Mouse (Mus musculus) cerebellum, adult 2 months (tissue): Measurements from ENCODE around the gene Gm48551. TPM values are rescaled to one million over a fixed set of nuclear protein-coding genes. Genes with fewer than 3 reads are reported as not detected.
A peak's percentile ranks its signal among the peaks of the same experiment; 100 is the strongest.

Experiments
- DNase-seq, 2 experiments: peaks; one replicate each; pipeline ENCODE4 v3.0.0; 2021
- H3K27ac ChIP-seq: fragments of 200-500 bp; 2 replicates; pipeline ENCODE4 v1.5.1; 2012; ENCODE audit warnings: low read length, control low read depth, inconsistent platforms; ENCODE audit not compliant: insufficient read depth
- H3K27me3 ChIP-seq: fragments of 200-500 bp; 2 replicates; pipeline ENCODE4 v1.6.1; 2012; ENCODE audit warnings: inconsistent platforms, mild to moderate bottlenecking, low read length, moderate library complexity; ENCODE audit not compliant: control insufficient read depth, insufficient read depth
- H3K4me1 ChIP-seq: fragments of 200-500 bp; 2 replicates; pipeline ENCODE4 v1.6.1; 2011; ENCODE audit warnings: low read length; ENCODE audit not compliant: control insufficient read depth, insufficient read depth
- H3K4me3 ChIP-seq: fragments of 200-500 bp; replicated peaks from 2 replicates; pipeline ENCODE3; 2011; ENCODE audit warnings: mild to moderate bottlenecking, low read depth, low read length, control low read depth; ENCODE audit not compliant: insufficient read depth
- CTCF ChIP-seq: fragments of 200-500 bp; IDR thresholded peaks from 2 replicates; pipeline ENCODE4 v1.5.1; 2011; ENCODE audit warnings: low read depth, mild to moderate bottlenecking, control low read depth, low read length, moderate library complexity, borderline replicate concordance; ENCODE audit not compliant: insufficient read depth
- POLR2A ChIP-seq: fragments of 200-500 bp; IDR thresholded peaks from 2 replicates; pipeline ENCODE4 v1.6.1; 2011; ENCODE audit warnings: low read length, control low read depth, borderline replicate concordance; ENCODE audit not compliant: insufficient read depth
- WGBS: fragments of 180-500 bp; shearing (Covaris S2); methylation state at CpG from one replicate; pipeline ENCODE4 v1.1.7; 2018; 5-methylcytosine and 5-hydroxymethylcytosine counted together
- polyA plus RNA-seq: library from polyadenylated mRNA; depleted of rRNA; stranded (reverse); fragments of >200 nt; gene quantifications from 2 replicates; pipeline ENCODE4 v1.2.3, GENCODE M21; 2012

The Gm48551 gene
- polyA plus RNA-seq, 1 experiment = 10.8 TPM

DNA sequence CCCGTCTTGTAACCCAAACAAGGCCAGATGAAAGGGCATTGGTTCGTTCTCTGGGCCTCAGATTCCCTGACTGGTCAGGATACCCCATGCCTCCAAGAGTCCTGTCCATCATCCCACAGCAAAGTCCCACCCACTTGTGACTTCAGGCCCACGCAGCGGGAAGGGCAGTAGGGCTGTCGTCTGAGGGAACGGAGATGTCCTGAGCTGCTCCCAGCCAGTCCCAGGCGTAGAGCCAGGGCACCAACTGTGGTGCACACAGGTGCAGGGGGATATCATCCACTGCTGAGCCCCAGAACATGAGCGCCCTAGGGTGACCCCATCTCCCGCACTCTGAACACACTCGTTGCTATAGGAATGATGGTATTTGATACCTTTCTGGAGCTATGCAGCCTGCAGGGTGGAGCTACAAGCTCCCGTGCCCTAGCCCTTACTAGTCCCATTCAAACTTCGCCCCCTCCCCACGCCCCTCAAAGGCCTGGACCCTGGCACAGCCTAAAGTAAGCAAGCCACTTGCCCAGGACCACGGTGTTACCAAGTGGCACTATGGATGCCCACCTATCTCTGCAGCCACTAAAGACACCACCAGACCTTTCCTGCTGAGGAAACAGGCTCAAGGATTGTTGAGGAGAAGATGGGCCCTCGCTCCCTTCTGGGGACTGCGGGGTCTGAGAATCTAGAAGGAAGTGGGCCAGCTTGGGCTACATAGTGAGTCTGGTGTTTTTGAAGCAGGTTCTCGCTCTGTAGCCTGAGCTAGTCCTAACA lies 31.5 kb downstream of the Gm48551 start:
- Histone ChIP-seq H3K4me1 (peaks cover 95% of the 10 kb centered on the region), H3K27me3 (no peaks in the 10 kb centered on the region), H3K4me3 (no peak overlapping the region), H3K27ac (peak overlapping the region; percentile 99)
- TF ChIP-seq POLR2A = no peak
- no peak for TF ChIP-seq CTCF
- DNase-seq = peak in 1 of 2 experiments; percentile 69
- WGBS = 22% methylated on average over 17 of the region's 17 CpGs

DNA sequence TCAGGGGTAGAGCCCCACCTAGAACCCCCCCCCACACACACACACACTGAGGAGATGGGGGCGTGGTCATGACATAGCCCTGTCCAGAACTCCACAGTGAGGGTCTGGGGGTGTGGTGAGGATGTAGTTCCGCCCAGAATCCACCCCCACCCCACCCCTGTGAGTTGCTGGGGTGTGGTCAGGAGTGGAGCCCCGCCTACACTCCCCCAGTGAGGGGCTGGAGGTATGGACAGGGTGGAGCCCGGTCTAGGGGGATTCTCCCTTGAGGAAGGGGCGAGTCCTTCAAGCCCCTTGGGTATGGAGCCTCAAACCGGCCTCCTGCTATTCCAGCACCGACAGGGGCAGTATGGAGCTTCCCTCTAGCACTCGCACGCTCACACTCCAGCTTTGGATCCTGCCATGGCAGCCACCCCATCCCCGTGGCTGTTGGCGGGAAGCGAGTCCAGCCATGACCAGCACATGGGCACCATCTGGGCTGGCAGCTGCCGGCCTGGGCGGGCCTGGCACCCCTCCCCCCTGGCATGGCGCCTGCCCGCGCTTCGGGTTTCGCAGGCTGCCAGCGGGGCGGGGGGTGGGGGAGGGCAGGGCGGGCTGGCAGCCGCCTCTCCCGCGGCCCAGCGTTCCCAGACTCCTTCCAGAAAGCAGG lies 32.4 kb downstream of the Gm48551 start:
- 1% methylated on average over 26 of the region's 26 CpGs for WGBS
- TF ChIP-seq CTCF (peak; percentile 64), POLR2A (no peak)
- Histone ChIP-seq H3K27ac (peak overlapping the region; percentile 99), H3K4me1 (peaks cover 95% of the 10 kb centered on the region), H3K4me3 (no peak overlapping the region), H3K27me3 (no peaks in the 10 kb centered on the region)
- peak; percentile 95 to 96 for DNase-seq

DNA sequence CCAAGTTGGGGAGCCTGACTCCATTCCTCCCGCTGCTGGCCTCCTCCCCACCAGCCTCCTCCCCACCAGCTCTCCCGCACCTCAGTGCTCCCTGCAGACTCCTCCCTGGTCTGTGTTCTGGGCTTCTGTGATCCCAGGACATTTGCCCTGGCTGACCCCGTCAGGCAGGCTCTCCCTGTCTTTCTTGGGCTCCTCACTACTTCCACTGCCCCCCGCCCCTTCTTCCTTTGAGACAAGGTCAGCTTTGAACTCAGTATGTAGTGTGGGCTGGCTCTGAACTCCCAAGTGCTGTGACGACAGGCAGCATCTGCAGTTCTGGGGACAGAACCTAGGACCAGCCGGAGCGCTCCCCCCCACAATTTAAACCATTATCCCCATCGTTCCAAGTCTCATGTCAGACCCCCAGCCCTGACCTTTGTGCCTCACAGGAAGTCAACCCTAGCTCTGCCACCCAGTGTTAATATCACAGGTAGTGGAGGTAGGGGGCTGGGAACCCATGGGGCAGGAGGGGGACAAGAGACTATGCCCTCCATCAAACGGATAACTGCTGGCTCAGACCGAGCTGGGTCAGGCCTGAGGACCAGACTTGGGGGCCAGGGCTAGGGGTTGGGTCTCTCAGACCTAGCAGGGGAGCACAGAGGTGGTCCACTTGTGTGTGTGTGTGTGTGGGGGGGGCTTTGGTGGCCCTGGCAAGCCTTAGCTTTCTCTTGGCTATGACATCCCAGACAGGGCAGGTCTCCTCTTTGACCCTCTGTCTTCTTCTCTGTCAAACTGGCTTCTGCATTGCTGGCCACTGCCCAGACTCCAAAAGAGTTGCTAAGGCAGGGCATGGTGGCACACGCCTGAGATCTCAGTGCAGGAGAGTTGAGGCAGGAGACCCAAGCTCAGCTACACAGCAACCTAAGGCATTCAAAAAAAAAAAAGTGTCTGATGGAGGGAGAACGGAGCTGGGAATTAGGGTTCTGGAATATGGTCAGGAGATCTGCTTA lies 33.3 kb downstream of the Gm48551 start:
- WGBS = 14% methylated on average over 12 of the region's 12 CpGs
- Histone ChIP-seq H3K27ac (peak overlapping the region; percentile 95), H3K4me1 (peaks cover 94% of the 10 kb centered on the region), H3K27me3 (no peaks in the 10 kb centered on the region), H3K4me3 (peak overlapping the region; percentile 17)
- DNase-seq = peak in 1 of 2 experiments; percentile 36
- no peak for TF ChIP-seq CTCF
- TF ChIP-seq POLR2A = no peak

GRCm38 (mm10) chr10:81418216-81419070 lies 34.2 kb downstream of the Gm48551 start:
- 14% methylated on average over 11 of the region's 11 CpGs for WGBS
- H3K4me1 ChIP-seq = peaks cover 89% of the 10 kb centered on the region
- peak overlapping the region; percentile 95 for H3K27ac ChIP-seq
- peak; percentile 20 to 27 for DNase-seq
- no peak for TF ChIP-seq CTCF
- TF ChIP-seq POLR2A = no peak
- no peak overlapping the region for H3K4me3 ChIP-seq
- no peaks in the 10 kb centered on the region for H3K27me3 ChIP-seq

GRCm38 (mm10) chr10:81419111-81419928 lies 35.1 kb downstream of the Gm48551 start:
- TF ChIP-seq POLR2A (no peak), CTCF (no peak)
- WGBS = 84% methylated on average over 10 of the region's 10 CpGs
- no peak overlapping the region for H3K4me3 ChIP-seq
- peaks cover 89% of the 10 kb centered on the region for H3K4me1 ChIP-seq
- H3K27ac ChIP-seq = peak overlapping the region; percentile 44
- H3K27me3 ChIP-seq = no peaks in the 10 kb centered on the region
- peak; percentile 21 to 38 for DNase-seq

DNA sequence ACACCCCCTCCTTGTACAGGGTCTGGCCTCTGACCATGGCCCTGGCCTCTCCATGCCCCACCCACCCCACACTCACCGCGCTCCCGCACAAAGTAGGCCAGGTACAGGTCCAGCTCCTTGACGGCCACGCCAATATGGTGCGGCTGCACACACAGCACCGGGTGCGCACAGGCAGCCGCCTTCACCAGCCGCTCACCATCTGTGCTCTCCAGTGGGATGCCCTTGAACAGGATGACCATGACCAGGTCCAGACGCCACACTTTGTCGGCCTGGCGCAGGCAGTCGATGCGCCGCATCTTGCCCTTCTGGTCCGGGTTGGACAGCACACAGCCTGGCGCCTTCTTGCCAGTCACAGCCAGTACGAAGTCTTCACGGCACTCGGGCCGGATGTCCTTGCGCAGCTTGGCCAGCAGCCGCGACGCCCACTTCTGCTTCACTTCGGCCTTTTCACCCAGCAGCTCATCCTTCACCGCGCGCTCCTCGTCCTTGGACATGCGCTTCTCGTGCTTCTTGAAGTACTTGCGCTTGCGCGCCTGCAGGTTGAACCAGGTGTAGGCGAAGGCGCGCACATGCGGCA lies 36.0 kb downstream of the Gm48551 start:
- DNase-seq = peak; percentile 70 to 71
- Histone ChIP-seq H3K27me3 (no peaks in the 10 kb centered on the region), H3K4me3 (no peak overlapping the region), H3K27ac (peak overlapping the region; percentile 35; the same call in 1 of the 2 replicates), H3K4me1 (peaks cover 80% of the 10 kb centered on the region)
- TF ChIP-seq POLR2A (no peak), CTCF (no peak)
- 27% methylated on average over 40 of the region's 40 CpGs for WGBS
